Comparison of ENCODE assay signal across 8 mouse cellular contexts in genomic region chr4:141273296-141273695, GRCm38 (mm10). TPM values are rescaled to one million over a fixed set of nuclear protein-coding genes. Genes with fewer than 3 reads are reported as not detected.
DNase-seq lines count a peak whose midpoint lies in the region; ATAC-seq and TF ChIP-seq lines count a peak whose summit lies in the region.

No protein-coding gene starts in this region.

- peak; percentile 91 for ATAC-seq in embryonic facial prominence, embryonic 14.5 days (ENCODE audit: low read depth)
- peak; percentile 73 for ATAC-seq in kidney, embryonic 14.5 days (ENCODE audit: low FRiP score, low TSS enrichment)
- peak; percentile 60 for ATAC-seq in monocyte, adult 5-6 weeks (replicated peaks; ENCODE audit: insufficient number of reproducible peaks, low FRiP score, low TSS enrichment, poor library complexity, severe bottlenecking)

- no peaks in the 10 kb centered on the region for H3K36me3 ChIP-seq in embryonic facial prominence, embryonic 14.5 days (ENCODE audit: control insufficient read depth, insufficient read depth, low read length)
- no peaks in the 10 kb centered on the region for H3K36me3 ChIP-seq in kidney, embryonic 14.5 days (ENCODE audit: control insufficient read depth, insufficient read depth, low read length)
- H3K36me3 ChIP-seq in liver, adult 2 months (ENCODE audit: control insufficient read depth, insufficient read depth, low read length): no peaks in the 10 kb centered on the region
- no peaks in the 10 kb centered on the region for H3K36me3 ChIP-seq in splenic B cell, adult 2 months (ENCODE audit: control insufficient read depth, insufficient read depth, low read length, poor library complexity, severe bottlenecking)

- H3K4me3 ChIP-seq in embryonic facial prominence, embryonic 14.5 days (ENCODE audit: low read depth, low read length): peak overlapping the region; percentile 9; the same call in 1 of the 2 replicates
- peak overlapping the region; percentile 19 for H3K4me3 ChIP-seq in kidney, embryonic 14.5 days (ENCODE audit: low read length)
- H3K4me3 ChIP-seq in liver, adult 2 months (ENCODE audit: insufficient read depth, low read depth, low read length): peak overlapping the region; percentile 4; the same call in 1 of the 2 replicates

- H3K79me2 ChIP-seq in liver, adult 2 months (ENCODE audit: control insufficient read depth, insufficient read depth, low read length): no peaks in the 10 kb centered on the region

- peak; percentile 98 for TF ChIP-seq CTCF in liver, adult 2 months (IDR thresholded peaks at IDR 0.05; ENCODE audit: low read depth, low read length)

- TF ChIP-seq POLR2A in liver, adult 2 months (IDR thresholded peaks at IDR 0.05; ENCODE audit: extremely low read depth, insufficient read depth, low read length): no peak

- WGBS in embryonic facial prominence, embryonic 14.5 days: 19% methylated on average over 11 of the region's 12 CpGs
- 22% methylated on average over 12 of the region's 12 CpGs for WGBS in kidney, embryonic 14.5 days
- whole genome bisulfite sequencing in liver, adult 2 months: under 1% methylated on average over 12 of the region's 12 CpGs

- H3K4me1 ChIP-seq in embryonic facial prominence, embryonic 14.5 days (ENCODE audit: control insufficient read depth, insufficient read depth, low read length): no peaks in the 10 kb centered on the region
- peaks cover 22% of the 10 kb centered on the region for H3K4me1 ChIP-seq in kidney, embryonic 14.5 days (ENCODE audit: control insufficient read depth, insufficient read depth, low read length)
- peaks cover 22% of the 10 kb centered on the region for H3K4me1 ChIP-seq in liver, adult 2 months (ENCODE audit: control insufficient read depth, insufficient read depth, low read length)

- no peak overlapping the region for H3K27ac ChIP-seq in embryonic facial prominence, embryonic 14.5 days (replicated peaks; ENCODE audit: low read depth, low read length)
- no peak overlapping the region for H3K27ac ChIP-seq in kidney, embryonic 14.5 days (ENCODE audit: low read depth, low read length)
- peak overlapping the region; percentile 80 for H3K27ac ChIP-seq in liver, adult 2 months (replicated peaks; ENCODE audit: insufficient read depth, low read depth, low read length)

- H3K9ac ChIP-seq in embryonic facial prominence, embryonic 14.5 days (ENCODE audit: low read depth, low read length): peak overlapping the region; percentile 57
- peak overlapping the region; percentile 37; the same call in 1 of the 2 replicates for H3K9ac ChIP-seq in kidney, embryonic 14.5 days (ENCODE audit: low read depth, low read length)
- peak overlapping the region; percentile 33 for H3K9ac ChIP-seq in liver, adult 2 months (ENCODE audit: low read depth, low read length)

- H3K4me2 ChIP-seq in embryonic facial prominence, embryonic 14.5 days (ENCODE audit: low read depth, low read length): peak overlapping the region; percentile 46
- H3K4me2 ChIP-seq in kidney, embryonic 14.5 days (replicated peaks; ENCODE audit: low read depth, low read length): peak overlapping the region; percentile 40

- no peaks in the 10 kb centered on the region for H3K9me3 ChIP-seq in embryonic facial prominence, embryonic 14.5 days (ENCODE audit: control insufficient read depth, low read length)
- H3K9me3 ChIP-seq in kidney, embryonic 14.5 days (ENCODE audit: control insufficient read depth, low read length): no peaks in the 10 kb centered on the region

- peak; percentile 82 for DNase-seq in 416B (ENCODE audit: low read depth)
- peak; percentile 72 to 73 for DNase-seq in adrenal gland, postnatal 4 days (ENCODE audit: low spot score in 2 of 2)
- peak; percentile 92 for DNase-seq in embryonic facial prominence, embryonic 14.5 days (ENCODE audit: low spot score)
- peak; percentile 76 to 78 for DNase-seq in heart, adult 9 months (ENCODE audit: low spot score in 2 of 2)
- peak; percentile 85 for DNase-seq in liver, adult 2 months (ENCODE audit: extremely low read depth, low read depth, low spot score)
- peak; percentile 87 for DNase-seq in splenic B cell, adult 2 months (ENCODE audit: low read depth, low spot score)

- H3K27me3 ChIP-seq in embryonic facial prominence, embryonic 14.5 days (replicated peaks; ENCODE audit: control insufficient read depth, insufficient read depth, low read length): no peaks in the 10 kb centered on the region
- H3K27me3 ChIP-seq in kidney, embryonic 14.5 days (ENCODE audit: control insufficient read depth, insufficient read depth, low read length): no peaks in the 10 kb centered on the region
- no peaks in the 10 kb centered on the region for H3K27me3 ChIP-seq in liver, adult 2 months (ENCODE audit: control insufficient read depth, insufficient read depth, low read length)
- no peaks in the 10 kb centered on the region for H3K27me3 ChIP-seq in splenic B cell, adult 2 months (ENCODE audit: control insufficient read depth, insufficient read depth, low read length, poor library complexity, severe bottlenecking)

RNA-seq across cellular contexts. Expression of gene Epha2, which starts 27.7 kb away (rescaled TPM):
- 10 to 100 TPM; 19.0 to 21.5 TPM for total RNA-seq in adrenal gland, postnatal 4 days (2021)
- 2.1 and 4.2 TPM in 2 replicates for polyA plus RNA-seq in embryonic facial prominence, embryonic 14.5 days (2014; fragmentation: Nextera tagmentation; extraction: Ambion mirVana)
- polyA plus RNA-seq in kidney, embryonic 14.5 days (2014; fragmentation: Nextera tagmentation; extraction: Ambion mirVana): 3.7 and 3.9 TPM in 2 replicates
- total RNA-seq in liver, adult 2 months (2014; rRNA removed): 7.7 and 9.3 TPM in 2 replicates
- 11.6 and 12.0 TPM in 2 replicates for polyA plus RNA-seq in liver, adult 2 months (2012; rRNA removed)
- total RNA-seq in monocyte, adult 5-6 weeks (2017): not detected in 3 replicates

RNA-seq across cellular contexts. Expression of gene Arhgef19, which starts 34.0 kb away (rescaled TPM):
- total RNA-seq in adrenal gland, postnatal 4 days (2021): 10 to 100 TPM; 37.5 to 39.2 TPM
- polyA plus RNA-seq in embryonic facial prominence, embryonic 14.5 days (2014; fragmentation: Nextera tagmentation; extraction: Ambion mirVana): 17.4 and 17.7 TPM in 2 replicates
- polyA plus RNA-seq in kidney, embryonic 14.5 days (2014; fragmentation: Nextera tagmentation; extraction: Ambion mirVana): 6.8 and 7.4 TPM in 2 replicates
- 14.4 and 25.8 TPM in 2 replicates for total RNA-seq in liver, adult 2 months (2014; rRNA removed)
- polyA plus RNA-seq in liver, adult 2 months (2012; rRNA removed): 34.3 and 64.4 TPM in 2 replicates
- not detected in 3 replicates for total RNA-seq in monocyte, adult 5-6 weeks (2017)

RNA-seq across cellular contexts. Expression of gene Rsg1, which starts 59.5 kb away (rescaled TPM):
- 1 to 10 TPM; 2.5 to 2.7 TPM for total RNA-seq in adrenal gland, postnatal 4 days (2021)
- polyA plus RNA-seq in embryonic facial prominence, embryonic 14.5 days (2014; fragmentation: Nextera tagmentation; extraction: Ambion mirVana): 5.1 and 5.2 TPM in 2 replicates
- 3.6 and 5.0 TPM in 2 replicates for polyA plus RNA-seq in kidney, embryonic 14.5 days (2014; fragmentation: Nextera tagmentation; extraction: Ambion mirVana)
- total RNA-seq in liver, adult 2 months (2014; rRNA removed): 0.40 and 0.55 TPM in 2 replicates
- polyA plus RNA-seq in liver, adult 2 months (2012; rRNA removed): 0.40 and 0.50 TPM in 2 replicates
- total RNA-seq in monocyte, adult 5-6 weeks (2017): 0.38 to 2.7 TPM in 2 of 3 replicates, not detected in the other

Comparison
In these comparisons a context has a peak if more than half of its experiments do, and no peak if none do; other contexts are left out.
1. RNA of gene Arhgef19, which starts 34.0 kb away (total RNA-seq): 37.5 to 39.2 TPM in adrenal gland, postnatal 4 days and 14.4 to 25.8 TPM in liver, adult 2 months; not detected in monocyte, adult 5-6 weeks; every median in the first group is over 10 times any median in the second.
2. Peak in every context shown above with its lines, with median percentiles within 50 percentile points of each other: DNase-seq, ATAC-seq, H3K4me3 ChIP-seq and H3K9ac ChIP-seq.